Mouse (Mus musculus) C2C12 (cell line): Measurements from ENCODE around the gene Mpi.

Source experiments
- CEBPB ChIP-seq: IDR thresholded peaks from one replicate; pipeline ENCODE4 v1.6.1; 2011; ENCODE audit warnings: low read depth, mild to moderate bottlenecking, control low read depth, moderate library complexity
- CTCF ChIP-seq: IDR thresholded peaks from one replicate; pipeline ENCODE4 v1.5.1; 2011; ENCODE audit not compliant: control insufficient read depth, insufficient read depth, insufficient read length
- MAX ChIP-seq: IDR thresholded peaks from one replicate; pipeline ENCODE4 v1.6.1; 2011; ENCODE audit warnings: mild to moderate bottlenecking, control low read depth
- MYOD1 ChIP-seq: IDR thresholded peaks from one replicate; pipeline ENCODE4 v1.6.1; 2011; ENCODE audit warnings: low read depth; ENCODE audit not compliant: control insufficient read depth, insufficient read length
- USF1 ChIP-seq: IDR thresholded peaks from one replicate; pipeline ENCODE4 v1.6.1; 2011; ENCODE audit warnings: low read depth, mild to moderate bottlenecking, control low read depth, moderate library complexity

DNA sequence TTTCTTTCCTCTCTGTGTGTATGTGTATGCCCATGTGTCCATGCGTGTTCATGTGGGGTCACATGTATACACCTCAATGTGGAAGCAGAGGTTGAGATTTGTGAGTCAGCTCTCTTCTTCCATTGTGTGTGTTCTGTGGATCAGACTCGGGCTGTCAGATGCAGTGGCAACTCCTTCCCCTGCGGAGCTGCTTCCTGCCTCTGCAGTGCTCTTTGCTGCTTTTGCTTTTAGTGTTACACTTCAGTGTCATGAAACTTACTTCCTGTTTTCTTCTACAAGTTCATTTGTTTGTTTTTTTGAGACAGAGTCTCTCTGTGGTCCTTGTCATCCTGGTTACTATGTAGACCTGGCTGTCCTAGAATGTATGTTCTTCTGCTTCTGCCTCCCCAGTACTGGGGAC lies 32.4 kb upstream of the Mpi start:
- TF ChIP-seq USF1 (no peak), MAX (no peak), CTCF (no peak), CEBPB (no peak), MYOD1 (no peak)
